Mouse (Mus musculus) lung, embryonic 15.5 days (tissue): Measurements from ENCODE around the gene Mtus2. TPM values are rescaled to one million over a fixed set of nuclear protein-coding genes. Genes with fewer than 3 reads are reported as not detected.
A peak's percentile ranks its signal among the peaks of the same experiment; 100 is the strongest.

Source experiments
- ATAC-seq: fragments of 200-750 bp; cut with Nextera tagmentation; 2 replicates; pipeline ENCODE4 v1.8.0; 2017; ENCODE audit warnings: moderate number of reproducible peaks, borderline replicate concordance; ENCODE audit not compliant: low FRiP score, low TSS enrichment; ENCODE audit errors: extremely low read depth
- H3K27ac ChIP-seq: fragments of 300-500 bp; sonication (generic); 2 replicates; pipeline ENCODE4 v1.5.1; 2015; ENCODE audit warnings: moderate library complexity, mild to moderate bottlenecking, inconsistent platforms
- H3K27me3 ChIP-seq: fragments of 300-500 bp; sonication (generic); 2 replicates; pipeline ENCODE4 v1.6.1; 2015; ENCODE audit warnings: inconsistent platforms
- H3K36me3 ChIP-seq: fragments of 300-500 bp; sonication (generic); 2 replicates; pipeline ENCODE4 v1.6.1; 2015; ENCODE audit warnings: inconsistent platforms
- H3K4me1 ChIP-seq: fragments of 300-500 bp; sonication (generic); 2 replicates; pipeline ENCODE4 v1.6.1; 2015; ENCODE audit warnings: inconsistent platforms
- H3K4me2 ChIP-seq: fragments of 300-500 bp; sonication (generic); 2 replicates; pipeline ENCODE4 v1.6.1; 2015; ENCODE audit warnings: inconsistent platforms, mild to moderate bottlenecking, moderate library complexity
- H3K4me3 ChIP-seq: fragments of 300-500 bp; sonication (generic); 2 replicates; pipeline ENCODE4 v1.5.1; 2015; ENCODE audit warnings: mild to moderate bottlenecking, inconsistent platforms
- H3K9ac ChIP-seq: fragments of 300-500 bp; sonication (generic); 2 replicates; pipeline ENCODE4 v1.6.1; 2015; ENCODE audit warnings: inconsistent platforms
- H3K9me3 ChIP-seq: fragments of 300-500 bp; sonication (generic); 2 replicates; pipeline ENCODE4 v1.6.1; 2016; ENCODE audit warnings: inconsistent platforms
- WGBS: fragments of 180-500 bp; shearing (Covaris S2); methylation state at CpG from one replicate; pipeline ENCODE4 v1.1.7; 2015; 5-methylcytosine and 5-hydroxymethylcytosine counted together
- polyA plus RNA-seq: library from polyadenylated mRNA; unstranded; fragments of >200 nt; fragmentation: Nextera tagmentation; extraction: Ambion mirVana; gene quantifications from 2 replicates; pipeline ENCODE4 v1.2.1, GENCODE M21; 2015

Gene Mtus2
- polyA plus RNA-seq, 1 experiment from 2014 or later: 8.5 TPM

DNA sequence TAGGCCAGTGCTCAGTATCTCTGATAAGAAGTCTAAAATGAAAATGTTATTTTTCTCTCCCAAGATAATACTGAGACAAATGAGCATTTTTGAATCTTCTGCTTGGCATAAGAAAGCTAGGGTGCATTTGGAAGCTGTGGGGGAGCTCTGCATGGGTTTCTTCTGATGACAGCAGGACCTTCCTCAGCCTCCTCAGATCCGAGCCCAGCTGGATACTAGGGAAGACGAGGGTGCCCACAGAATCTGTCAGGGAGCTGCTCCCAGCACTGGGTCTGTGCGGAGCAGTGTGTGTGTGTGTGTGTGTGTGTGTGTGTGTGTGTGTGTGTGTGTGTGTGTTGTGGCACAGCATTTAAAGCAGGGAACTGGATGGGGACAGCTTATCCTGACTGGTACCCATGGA, 130.7 kb downstream of the Mtus2 start:
- no peaks in the 10 kb centered on the region for H3K4me1 ChIP-seq
- H3K27ac ChIP-seq: no peak overlapping the region
- no peaks in the 10 kb centered on the region for H3K27me3 ChIP-seq
- no peak overlapping the region for H3K4me3 ChIP-seq
- no peak for ATAC-seq
- no peak overlapping the region for H3K4me2 ChIP-seq
- H3K9ac ChIP-seq: no peak overlapping the region
- WGBS: 76% methylated on average over 3 of the region's 3 CpGs
- H3K36me3 ChIP-seq: no peaks in the 10 kb centered on the region
- H3K9me3 ChIP-seq: no peaks in the 10 kb centered on the region

DNA sequence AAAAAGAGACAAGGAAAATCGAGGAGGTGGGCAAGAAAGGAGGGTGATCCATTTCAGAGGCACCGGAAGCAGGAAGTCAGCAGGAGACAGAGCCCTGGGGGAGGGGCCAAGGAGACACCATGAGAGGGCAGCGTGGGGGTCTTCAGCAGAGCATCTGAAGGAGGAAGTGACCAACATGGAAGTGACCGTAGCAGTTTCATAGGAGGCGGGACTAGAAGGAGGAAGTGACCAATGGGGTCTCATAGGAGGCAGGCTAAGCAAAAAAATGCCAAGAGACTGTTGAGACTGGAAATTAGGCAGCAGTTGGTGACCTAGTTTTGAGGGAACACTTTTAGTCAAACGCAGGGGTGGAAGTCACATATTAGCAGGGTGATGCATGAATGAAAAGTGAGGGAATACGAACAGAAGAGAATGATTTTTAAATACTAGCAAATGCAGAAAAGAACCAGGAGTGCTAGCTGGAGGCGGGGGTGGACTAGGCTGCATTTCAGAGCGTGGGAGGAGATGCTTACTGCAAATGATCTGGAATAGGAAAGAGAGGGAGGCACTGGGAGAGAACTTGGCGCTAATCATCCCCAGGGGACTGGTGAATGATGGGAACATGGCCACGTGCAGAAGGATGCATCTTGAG, 133.2 kb downstream of the Mtus2 start:
- Histone ChIP-seq H3K36me3 (no peaks in the 10 kb centered on the region), H3K4me3 (no peak overlapping the region), H3K9ac (no peak overlapping the region), H3K9me3 (no peaks in the 10 kb centered on the region), H3K4me2 (no peak overlapping the region), H3K4me1 (no peaks in the 10 kb centered on the region), H3K27ac (no peak overlapping the region), H3K27me3 (no peaks in the 10 kb centered on the region)
- 72% methylated on average over 11 of the region's 11 CpGs for WGBS
- ATAC-seq: no peak

DNA sequence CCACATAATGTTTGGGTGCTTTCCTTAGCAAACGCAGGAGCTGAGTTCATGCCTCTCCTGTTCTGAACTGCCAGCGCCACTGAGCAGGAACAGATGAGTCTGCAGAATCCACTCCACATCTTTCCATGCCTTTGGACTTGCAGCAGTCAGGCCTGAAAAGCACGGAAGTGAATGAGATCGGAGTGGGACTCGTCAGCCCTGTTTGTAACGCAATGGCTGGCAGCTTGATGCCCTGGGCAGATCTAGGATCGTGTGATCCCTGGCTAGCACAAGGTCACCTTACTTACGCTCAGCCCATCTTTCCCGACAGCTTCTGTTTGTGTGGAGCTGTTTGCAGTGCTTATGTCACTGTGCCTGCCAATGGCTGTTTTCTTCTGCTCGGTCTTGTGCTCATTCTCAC, 137.5 kb downstream of the Mtus2 start:
- Histone ChIP-seq H3K4me2 (no peak overlapping the region), H3K27me3 (no peaks in the 10 kb centered on the region), H3K4me3 (no peak overlapping the region), H3K4me1 (no peaks in the 10 kb centered on the region), H3K9me3 (no peaks in the 10 kb centered on the region), H3K36me3 (no peaks in the 10 kb centered on the region), H3K9ac (no peak overlapping the region), H3K27ac (no peak overlapping the region)
- WGBS: 27% methylated on average over 10 of the region's 10 CpGs
- no peak for ATAC-seq

DNA sequence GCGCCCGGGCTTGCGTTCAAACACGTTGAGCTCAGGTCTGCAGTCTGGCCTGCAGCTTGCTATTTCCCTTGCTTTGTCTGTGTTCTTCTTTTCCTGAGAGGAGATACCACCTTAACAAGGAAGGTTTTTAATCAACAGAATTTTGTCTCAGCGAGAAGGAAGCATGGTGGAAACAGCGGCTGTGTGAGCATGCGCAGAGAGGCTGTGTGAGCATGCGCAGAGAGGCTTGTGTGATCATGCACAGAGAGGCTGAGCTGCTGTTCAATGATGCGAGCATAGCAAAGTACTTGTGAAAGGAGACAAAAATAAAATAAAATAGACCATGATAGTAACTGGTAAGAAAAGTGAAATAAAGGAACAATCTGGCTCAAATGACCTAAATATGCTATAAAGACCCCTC, 142.2 kb downstream of the Mtus2 start:
- H3K9ac ChIP-seq: no peak overlapping the region
- no peak overlapping the region for H3K4me3 ChIP-seq
- no peak overlapping the region for H3K4me2 ChIP-seq
- H3K36me3 ChIP-seq: no peaks in the 10 kb centered on the region
- WGBS: 85% methylated on average over 9 of the region's 9 CpGs
- no peaks in the 10 kb centered on the region for H3K4me1 ChIP-seq
- no peaks in the 10 kb centered on the region for H3K27me3 ChIP-seq
- H3K27ac ChIP-seq: no peak overlapping the region
- H3K9me3 ChIP-seq: no peaks in the 10 kb centered on the region
- ATAC-seq: no peak

DNA sequence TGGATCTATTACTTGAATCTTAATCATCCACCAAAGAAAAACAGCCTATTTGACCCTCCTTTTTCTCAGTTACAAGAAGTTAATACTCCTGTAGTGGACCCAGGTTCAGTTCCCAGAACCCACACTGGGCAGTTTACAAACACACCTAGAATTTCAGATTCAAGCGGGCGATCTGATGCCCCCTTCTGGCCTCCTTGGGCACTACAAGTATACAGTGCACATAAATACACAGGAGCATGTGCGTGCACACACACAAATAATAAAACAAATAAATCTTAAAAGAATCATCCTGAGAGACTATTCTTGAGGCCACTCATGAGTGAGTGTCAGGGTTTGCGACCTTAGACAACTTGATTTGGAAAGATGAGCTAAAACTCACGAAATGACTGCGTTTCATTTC, 150.2 kb downstream of the Mtus2 start:
- Histone ChIP-seq H3K36me3 (no peaks in the 10 kb centered on the region), H3K27me3 (no peaks in the 10 kb centered on the region), H3K4me2 (no peak overlapping the region), H3K4me3 (no peak overlapping the region), H3K27ac (no peak overlapping the region), H3K4me1 (no peaks in the 10 kb centered on the region), H3K9me3 (no peaks in the 10 kb centered on the region), H3K9ac (no peak overlapping the region)
- WGBS: 82% methylated on average over 6 of the region's 6 CpGs
- no peak for ATAC-seq

DNA sequence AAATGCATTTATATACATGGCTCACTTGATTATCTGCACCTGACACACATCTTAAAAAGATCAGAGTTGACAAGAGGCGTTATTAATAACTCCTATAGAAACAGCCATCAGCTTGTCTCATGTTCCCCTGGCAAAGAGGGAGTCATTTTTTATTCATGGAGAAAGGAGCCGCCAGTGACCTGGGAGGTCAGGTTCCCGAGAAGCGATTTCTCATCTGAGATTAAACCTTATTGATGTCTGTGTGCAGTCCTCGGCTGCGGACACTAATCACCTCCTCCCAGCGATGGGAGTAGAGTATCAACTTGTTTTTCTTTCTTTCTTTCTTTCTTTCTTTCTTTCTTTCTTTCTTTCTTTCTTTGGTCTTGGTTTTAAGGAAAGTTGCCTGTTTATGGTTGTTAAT, 150.8 kb downstream of the Mtus2 start:
- no peaks in the 10 kb centered on the region for H3K4me1 ChIP-seq
- H3K4me2 ChIP-seq: no peak overlapping the region
- no peak for ATAC-seq
- H3K4me3 ChIP-seq: no peak overlapping the region
- no peak overlapping the region for H3K27ac ChIP-seq
- H3K9me3 ChIP-seq: no peaks in the 10 kb centered on the region
- H3K9ac ChIP-seq: no peak overlapping the region
- H3K36me3 ChIP-seq: no peaks in the 10 kb centered on the region
- no peaks in the 10 kb centered on the region for H3K27me3 ChIP-seq
- 34% methylated on average over 7 of the region's 7 CpGs for WGBS

DNA sequence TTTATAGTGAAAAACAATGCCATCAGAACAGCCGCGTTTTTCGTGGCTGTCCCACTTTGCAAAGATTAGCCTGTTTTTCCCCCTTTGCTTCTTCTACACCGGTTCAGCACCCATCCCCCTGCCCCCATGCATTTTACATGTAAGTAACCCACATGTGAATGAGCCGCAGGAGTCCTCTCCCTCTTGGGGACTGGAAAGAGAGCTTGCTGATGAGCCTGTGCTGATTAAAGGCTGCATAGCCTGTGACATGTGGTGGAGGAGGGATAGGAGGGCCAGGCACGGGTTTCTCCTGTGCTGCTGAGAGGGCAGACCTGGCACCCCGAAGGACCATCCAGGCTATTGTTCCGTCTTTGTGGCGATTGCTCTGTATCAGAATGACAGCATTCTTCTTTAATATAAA, 151.2 kb downstream of the Mtus2 start:
- no peaks in the 10 kb centered on the region for H3K36me3 ChIP-seq
- no peaks in the 10 kb centered on the region for H3K4me1 ChIP-seq
- H3K4me3 ChIP-seq: no peak overlapping the region
- H3K9me3 ChIP-seq: no peaks in the 10 kb centered on the region
- no peak overlapping the region for H3K4me2 ChIP-seq
- H3K27ac ChIP-seq: no peak overlapping the region
- H3K9ac ChIP-seq: no peak overlapping the region
- H3K27me3 ChIP-seq: no peaks in the 10 kb centered on the region
- ATAC-seq: no peak
- 49% methylated on average over 9 of the region's 9 CpGs for WGBS

DNA sequence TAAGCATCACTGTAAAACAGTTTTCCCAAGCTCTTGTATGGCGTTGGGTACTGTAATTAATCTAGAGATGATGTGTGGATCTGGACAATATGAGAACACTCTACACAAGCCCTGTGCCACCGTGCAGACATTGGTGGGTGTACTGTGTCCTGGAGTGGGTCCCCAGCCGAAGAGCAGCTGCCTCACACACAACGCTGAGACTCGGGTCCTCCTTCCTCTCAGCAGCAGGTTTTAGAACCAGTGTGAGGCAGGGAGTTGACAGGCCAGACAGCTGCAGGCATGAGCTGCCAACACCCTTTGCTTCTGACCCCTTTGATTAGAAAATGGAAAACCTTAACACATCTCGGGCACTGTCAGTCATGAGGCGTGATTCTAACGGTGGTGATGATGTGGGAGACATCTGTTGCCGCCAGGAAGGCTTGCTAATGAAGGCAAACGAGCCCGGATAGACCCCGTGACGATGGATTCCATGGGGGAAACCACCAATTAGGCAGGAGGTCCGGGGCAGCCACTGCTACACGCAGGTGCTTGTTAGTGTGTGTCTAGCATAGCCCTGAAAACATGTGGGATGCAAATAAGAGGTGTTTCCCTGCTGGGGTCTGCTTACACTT, 158.2 kb downstream of the Mtus2 start:
- no peaks in the 10 kb centered on the region for H3K36me3 ChIP-seq
- no peaks in the 10 kb centered on the region for H3K27me3 ChIP-seq
- no peak overlapping the region for H3K27ac ChIP-seq
- no peak for ATAC-seq
- no peaks in the 10 kb centered on the region for H3K9me3 ChIP-seq
- no peak overlapping the region for H3K4me2 ChIP-seq
- 40% methylated on average over 15 of the region's 15 CpGs for WGBS
- no peaks in the 10 kb centered on the region for H3K4me1 ChIP-seq
- H3K9ac ChIP-seq: no peak overlapping the region
- H3K4me3 ChIP-seq: no peak overlapping the region

DNA sequence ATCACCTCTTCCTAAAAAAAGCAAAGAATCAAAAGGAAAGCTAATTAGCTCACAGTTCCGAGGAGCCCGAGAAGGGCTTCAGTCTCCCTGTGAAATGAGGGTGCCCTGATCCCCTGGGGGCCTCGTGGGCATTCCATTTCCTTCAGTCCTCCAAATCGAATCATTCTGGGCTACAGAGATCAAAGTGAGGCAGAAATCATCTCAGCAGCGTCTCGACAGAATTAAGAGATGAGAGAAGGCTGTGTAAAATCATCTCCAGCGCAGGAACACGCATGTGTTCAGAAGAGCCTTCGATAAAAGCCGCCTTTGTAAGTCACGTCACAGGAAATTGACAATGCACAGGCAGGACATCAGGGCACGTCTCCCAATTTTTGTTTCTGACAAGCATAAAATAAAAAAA, 167.2 kb downstream of the Mtus2 start:
- Histone ChIP-seq H3K4me1 (no peaks in the 10 kb centered on the region), H3K4me3 (no peak overlapping the region), H3K27me3 (no peaks in the 10 kb centered on the region), H3K36me3 (no peaks in the 10 kb centered on the region), H3K27ac (no peak overlapping the region), H3K9ac (no peak overlapping the region), H3K9me3 (no peaks in the 10 kb centered on the region), H3K4me2 (no peak overlapping the region)
- no peak for ATAC-seq
- 79% methylated on average over 12 of the region's 12 CpGs for WGBS

DNA sequence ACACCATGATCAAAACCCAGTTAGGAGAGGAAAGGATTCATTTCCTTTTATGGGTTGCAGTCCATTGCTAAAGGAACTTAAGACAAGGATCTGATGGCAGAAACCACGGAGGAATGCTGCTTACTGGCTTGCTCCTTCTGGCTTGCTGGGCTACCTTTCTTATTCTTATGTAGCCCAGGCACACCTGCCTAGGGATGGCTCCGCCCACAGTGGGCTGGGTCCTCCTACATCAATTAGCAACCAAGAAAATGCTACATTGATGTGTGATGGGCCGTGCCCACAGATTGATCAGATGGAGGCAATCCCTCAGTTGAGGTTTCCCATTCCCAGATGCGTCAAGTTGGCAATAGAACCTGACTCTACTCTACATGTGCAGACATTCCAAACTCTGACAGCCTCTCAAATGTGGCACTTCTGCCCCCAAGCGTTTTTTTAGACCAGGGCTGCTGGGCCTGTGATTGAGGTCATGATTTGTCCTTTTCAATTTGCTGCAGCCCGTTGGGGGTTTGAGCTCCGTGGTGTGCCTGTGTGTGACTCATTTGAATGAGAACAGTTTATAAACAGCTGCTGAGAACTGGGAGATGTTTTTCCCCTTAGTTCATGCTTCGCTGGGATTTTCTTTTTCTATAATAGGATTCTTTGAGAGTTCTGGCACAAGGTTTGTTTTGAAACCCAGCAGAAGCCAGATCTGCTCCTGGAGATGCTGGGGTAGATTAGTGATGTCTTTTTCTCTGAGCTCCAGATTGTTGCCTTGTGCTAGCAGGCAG, 173.8 kb downstream of the Mtus2 start:
- H3K9me3 ChIP-seq: no peaks in the 10 kb centered on the region
- no peaks in the 10 kb centered on the region for H3K27me3 ChIP-seq
- no peak overlapping the region for H3K27ac ChIP-seq
- ATAC-seq: no peak; the same call in 1 of the 2 replicates
- WGBS: 51% methylated on average over 8 of the region's 8 CpGs
- H3K4me3 ChIP-seq: no peak overlapping the region
- H3K9ac ChIP-seq: no peak overlapping the region
- H3K36me3 ChIP-seq: no peaks in the 10 kb centered on the region
- H3K4me2 ChIP-seq: no peak overlapping the region
- H3K4me1 ChIP-seq: 0 out of 2 replicates have a peak, but pooled peaks cover 5% of the 10 kb centered on the region

DNA sequence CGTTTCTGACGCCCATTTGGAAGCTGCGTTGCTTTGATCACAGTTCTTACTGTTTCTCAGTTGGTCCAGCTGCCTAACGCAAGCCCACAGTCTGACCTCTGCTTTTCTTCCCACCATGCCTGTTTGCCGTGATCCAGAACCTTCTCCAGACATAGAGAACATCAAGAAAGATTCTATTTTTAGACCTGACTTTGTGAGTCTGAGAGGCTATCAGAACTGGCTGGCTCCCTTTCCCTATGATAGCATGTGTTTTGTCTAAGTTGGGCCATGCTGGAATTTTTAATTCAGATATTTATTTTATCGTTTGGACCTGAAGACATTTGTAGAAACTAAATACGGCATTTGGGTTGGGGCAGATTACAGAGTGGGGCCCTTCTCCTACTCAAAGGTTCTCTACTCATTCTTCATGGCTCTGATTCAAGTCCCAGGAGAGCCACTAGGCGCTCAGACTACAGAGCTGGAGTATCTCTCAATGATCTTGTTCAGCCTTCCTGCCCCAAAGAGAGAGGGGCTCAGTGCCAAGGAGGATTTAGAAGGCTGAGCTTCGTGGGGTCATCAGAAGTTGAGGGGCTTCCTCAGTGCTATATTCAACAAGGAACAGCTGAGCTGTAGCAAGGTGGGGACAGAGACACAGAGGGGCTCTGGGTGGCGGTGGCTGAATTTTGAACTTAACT, 174.5 kb downstream of the Mtus2 start:
- no peaks in the 10 kb centered on the region for H3K36me3 ChIP-seq
- H3K9ac ChIP-seq: no peak overlapping the region
- ATAC-seq: peak; percentile 42; the same call in 1 of the 2 replicates
- 52% methylated on average over 10 of the region's 10 CpGs for WGBS
- 0 out of 2 replicates have a peak, but pooled peaks cover 5% of the 10 kb centered on the region for H3K4me1 ChIP-seq
- H3K4me3 ChIP-seq: no peak overlapping the region
- H3K9me3 ChIP-seq: no peaks in the 10 kb centered on the region
- no peak overlapping the region for H3K4me2 ChIP-seq
- no peak overlapping the region for H3K27ac ChIP-seq
- H3K27me3 ChIP-seq: no peaks in the 10 kb centered on the region
